Mouse (Mus musculus) thymus, postnatal 4 days (tissue): ENCODE results near the gene Greb1.

Experiments used
- DNase-seq: peaks from one replicate; pipeline ENCODE4 v3.0.0; 2021

Greb1 gene

DNA sequence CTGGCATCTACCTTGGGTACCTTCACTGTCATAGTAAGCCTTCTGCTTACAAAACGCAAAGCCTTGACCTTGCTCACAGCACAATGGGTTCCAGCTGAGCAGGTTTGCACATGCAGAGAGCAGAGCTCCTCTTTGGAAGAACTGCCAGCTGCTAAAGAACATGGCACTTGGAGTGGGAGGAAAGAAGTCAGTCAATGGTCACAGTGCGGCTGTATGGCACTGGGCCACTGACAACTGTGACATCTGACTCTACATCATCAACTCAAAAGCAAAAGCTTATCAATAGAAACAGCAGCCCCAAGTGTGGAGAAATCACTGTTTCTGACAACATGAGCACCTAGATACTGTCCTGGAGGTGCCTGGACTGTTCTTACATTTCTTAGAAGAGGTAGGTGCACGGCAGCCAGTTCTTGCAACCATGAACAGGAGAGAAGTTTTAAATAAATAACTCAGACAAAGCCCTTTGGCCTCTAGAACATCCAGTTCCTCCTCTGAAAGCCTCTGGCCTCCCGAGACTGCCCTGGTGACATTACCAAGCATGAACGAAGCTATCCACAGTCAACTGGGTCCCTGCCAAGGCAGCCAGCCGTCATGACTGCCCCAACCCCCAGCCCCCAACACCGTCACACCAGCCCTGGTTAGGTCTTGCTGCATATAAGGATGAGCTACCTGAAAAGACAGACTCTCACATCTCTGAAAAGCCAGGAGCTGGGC lies 170.4 kb downstream of the Greb1 start:
- no peak for DNase-seq
